Mouse (Mus musculus): ENCODE data around the gene Ppwd1.
"Not testable (repeated sequence)": the region's sequence is repeated elsewhere in the genome, so short reads cannot be mapped to it uniquely, and the experiment has no call there.

Ppwd1 gene

DNA sequence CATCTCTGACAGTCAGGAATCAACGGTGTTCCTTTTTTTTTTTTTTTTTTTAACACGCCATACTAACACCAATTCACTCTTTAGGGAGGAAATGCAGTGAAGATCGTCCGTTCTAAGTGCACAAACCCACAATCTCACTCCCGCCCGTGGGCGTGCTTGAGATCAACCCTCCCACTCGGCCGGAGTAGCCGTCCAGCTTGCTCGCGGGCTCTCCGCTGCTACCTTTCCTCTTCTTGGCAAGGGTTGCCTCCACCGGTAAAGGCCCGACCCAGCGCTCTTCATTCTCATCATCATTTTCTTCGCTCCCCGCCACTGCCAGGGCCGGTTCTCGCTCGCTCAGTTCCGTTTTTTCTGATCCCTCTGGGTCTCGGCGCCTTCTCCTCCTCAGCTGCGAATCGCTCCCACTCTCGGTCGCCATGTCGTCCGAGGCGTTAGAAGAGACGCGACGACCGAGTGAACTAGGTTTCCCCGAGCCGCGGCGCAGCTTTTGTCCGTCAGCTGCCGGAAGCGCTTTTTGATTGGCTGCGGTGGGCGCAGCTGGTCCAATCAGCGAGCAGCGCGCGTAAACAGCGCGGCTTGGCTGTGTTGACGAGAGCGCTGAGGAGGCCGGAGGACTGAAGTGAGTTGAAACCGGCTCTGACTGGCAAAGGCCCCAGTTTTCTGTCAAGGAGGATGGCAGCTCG, at the start of gene Ppwd1, which contains the start of gene Cenpk:
TSS of gene Ppwd1 (minus strand) at position 460 of the 683 bp plus-strand sequence.
TSS of gene Cenpk (plus strand) at position 228 of the 683 bp plus-strand sequence.
- peak; percentile 88 for DNase-seq (ENCODE audit: extremely low spot score, low read depth, low spot score)

DNA sequence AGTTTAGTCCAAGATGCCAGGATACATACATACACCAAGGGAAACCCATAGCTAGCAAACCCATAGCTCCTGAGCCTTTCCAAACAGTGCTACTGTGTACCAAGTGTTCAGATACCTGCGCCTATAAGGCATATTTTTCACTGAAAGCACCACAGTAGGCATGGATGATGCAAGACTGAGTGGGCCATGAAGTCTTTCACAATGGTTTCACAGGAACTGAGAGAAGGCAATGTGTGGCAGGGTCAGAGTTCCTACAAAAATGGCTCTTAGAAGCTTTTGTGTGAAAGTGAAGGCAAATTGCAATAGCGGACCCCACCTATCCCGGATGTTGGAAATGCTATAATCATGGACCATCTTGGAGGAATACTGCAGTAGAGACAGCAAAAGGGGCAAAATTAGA, 30.4 kb upstream of the Ppwd1 start:
- DNase-seq (ENCODE audit: extremely low spot score, low read depth, low spot score) = no peak

DNA sequence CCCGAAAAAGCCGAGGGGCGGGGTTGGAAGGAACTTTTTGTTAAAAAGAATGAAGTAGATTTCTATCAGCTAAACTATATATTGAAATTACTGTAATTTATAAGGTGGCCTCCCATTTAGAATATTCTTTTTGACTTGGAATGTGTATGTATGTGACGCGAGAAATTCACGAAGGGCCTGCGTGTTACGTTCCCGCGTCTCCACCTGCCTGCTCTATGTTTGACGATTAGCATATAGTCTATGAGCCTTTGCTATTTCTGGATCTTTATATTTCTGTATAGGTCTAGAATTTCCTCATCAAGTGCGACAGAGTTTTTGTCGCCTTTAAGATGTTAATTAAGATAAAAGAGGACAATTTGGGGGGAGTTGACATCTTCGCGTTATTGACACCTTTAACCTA, 538 bp upstream of the Ppwd1 start:
- DNase-seq (ENCODE audit: extremely low spot score, low read depth, low spot score) = no peak

- DNase-seq (ENCODE audit: extremely low spot score, low read depth, low spot score) = no peak
Measured at GRCm38 (mm10) chr13:104227478-104227877, 1.2 kb downstream of the Ppwd1 start.

DNA sequence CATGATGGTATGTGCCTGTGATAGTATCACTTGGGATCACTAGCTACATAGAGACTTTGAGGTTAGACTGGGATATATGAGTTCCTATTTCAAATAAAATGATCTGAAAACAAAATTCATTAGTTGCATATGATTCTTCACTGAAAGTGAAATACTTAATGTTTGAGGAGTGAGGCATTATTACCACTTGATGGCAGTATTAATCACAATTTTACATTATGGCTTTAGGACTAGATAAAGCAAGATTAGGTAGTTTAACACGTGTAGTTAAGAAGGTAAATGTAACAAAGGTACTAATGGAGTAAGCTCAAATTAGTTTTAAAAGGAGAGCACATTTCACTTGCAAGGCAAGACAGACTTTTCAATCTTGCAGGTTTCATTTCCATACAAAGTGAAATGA, 24.3 kb downstream of the Ppwd1 start:
- no peak for DNase-seq (ENCODE audit: extremely low spot score, low read depth, low spot score)

DNA sequence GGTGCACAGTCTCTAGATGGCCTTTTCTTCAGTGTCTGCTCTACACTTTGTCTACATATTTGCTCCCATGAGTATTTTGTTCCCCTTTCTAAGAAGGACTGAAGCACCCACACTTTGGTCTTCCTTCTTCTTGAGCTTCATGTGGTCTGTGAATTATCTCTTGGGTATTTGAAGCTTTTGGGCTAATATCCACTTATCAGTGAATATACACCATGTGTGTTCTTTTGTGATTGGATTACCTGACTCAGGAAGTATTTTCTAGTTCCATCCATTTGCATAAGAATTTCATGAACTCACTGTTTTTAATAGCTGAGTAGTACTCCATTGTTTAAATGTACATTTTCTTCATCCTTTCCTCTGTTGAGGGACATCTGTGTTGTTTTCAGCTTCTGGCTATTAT, 32.8 kb downstream of the Ppwd1 start:
- DNase-seq (ENCODE audit: extremely low spot score, low read depth, low spot score) = not testable (repeated sequence)

DNA sequence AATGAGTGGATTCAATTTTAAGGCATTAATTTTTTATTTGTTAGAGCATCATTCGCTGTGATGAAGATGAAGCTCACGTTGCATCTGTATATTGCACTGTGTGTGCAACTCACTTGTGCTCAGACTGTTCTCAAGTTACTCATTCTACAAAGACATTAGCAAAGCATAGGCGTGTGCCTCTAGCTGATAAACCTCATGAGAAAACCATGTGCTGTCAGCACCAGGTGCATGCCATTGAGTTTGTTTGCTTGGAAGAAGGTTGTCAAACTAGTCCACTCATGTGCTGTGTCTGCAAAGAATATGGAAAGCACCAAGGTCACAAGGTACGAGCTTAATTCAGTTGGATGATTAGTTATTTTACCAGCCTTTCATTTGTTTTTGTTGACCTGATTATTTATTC, 41.3 kb downstream of the Ppwd1 start:
- no peak for DNase-seq (ENCODE audit: extremely low spot score, low read depth, low spot score)

- DNase-seq (ENCODE audit: extremely low spot score, low read depth, low spot score) = peak; percentile 3
Measured at GRCm38 (mm10) chr13:104179176-104179888, 49.3 kb downstream of the Ppwd1 start.

GRCm38 (mm10) chr13:104178650-104179121, 50.0 kb downstream of the Ppwd1 start, which contains the start of gene Trim23:
TSS of gene Trim23 (plus strand) at chr13:104178797.
- peak; percentile 99 for DNase-seq (ENCODE audit: extremely low spot score, low read depth, low spot score)

DNA sequence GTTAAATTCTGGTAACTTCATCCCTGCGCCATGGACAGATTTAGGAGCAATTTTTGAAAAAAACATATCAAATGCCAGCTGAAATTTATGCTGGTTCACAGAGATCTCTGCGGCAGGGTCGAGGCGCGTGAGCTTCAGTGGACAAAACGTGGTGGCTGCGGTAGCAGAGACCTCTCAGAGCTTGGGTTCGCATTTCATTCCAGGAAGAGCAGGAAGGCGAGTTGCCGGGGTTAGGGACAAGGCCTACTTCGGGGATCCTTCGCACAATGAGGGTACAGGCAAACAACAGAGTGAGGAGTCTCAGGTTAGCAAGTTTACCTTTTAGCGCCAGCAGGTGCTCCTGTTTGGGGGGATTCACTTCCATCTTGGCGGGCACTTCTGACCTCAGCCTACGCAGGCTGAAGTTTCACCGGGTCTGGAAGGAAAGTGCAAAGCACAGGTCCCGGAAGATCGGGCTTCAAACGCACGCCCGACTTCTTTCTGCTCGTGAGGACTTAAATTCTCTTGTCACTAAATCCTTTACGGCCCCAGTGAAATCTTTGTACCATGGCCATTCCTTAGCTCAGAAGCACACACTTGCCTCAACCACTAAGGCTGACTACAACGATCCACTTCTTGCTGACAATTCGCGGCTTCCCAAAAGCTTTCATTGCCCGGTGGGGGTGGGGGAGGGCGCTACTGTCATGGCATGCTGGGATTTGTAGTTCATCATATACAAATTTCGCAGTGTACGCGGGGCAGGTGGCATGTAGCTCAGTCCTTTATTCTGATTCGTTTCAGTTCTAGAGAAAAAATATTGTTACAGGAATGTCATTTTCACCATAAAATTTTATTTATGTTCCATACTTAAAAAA, 50.6 kb downstream of the Ppwd1 start, which contains the start of gene Trappc13:
TSS of gene Trappc13 (minus strand) at position 674 of the 854 bp plus-strand sequence.
- DNase-seq (ENCODE audit: extremely low spot score, low read depth, low spot score) = peak; percentile 61

- no peak for DNase-seq (ENCODE audit: extremely low spot score, low read depth, low spot score)
Measured at GRCm38 (mm10) chr13:104176874-104177273, 51.8 kb downstream of the Ppwd1 start.

GRCm38 (mm10) chr13:104172498-104172897, 56.1 kb downstream of the Ppwd1 start:
- DNase-seq (ENCODE audit: extremely low spot score, low read depth, low spot score) = no peak

GRCm38 (mm10) chr13:104171711-104172110, 56.9 kb downstream of the Ppwd1 start:
- no peak for DNase-seq (ENCODE audit: extremely low spot score, low read depth, low spot score)

GRCm38 (mm10) chr13:104155686-104156085, 73.0 kb downstream of the Ppwd1 start:
- no peak for DNase-seq (ENCODE audit: extremely low spot score, low read depth, low spot score)
